Comparison of ENCODE assay signal across 18 mouse cellular contexts in genomic region chr2:63877387-63877786, GRCm38 (mm10).
DNase-seq lines count a peak whose midpoint lies in the region; ATAC-seq lines count a peak whose summit lies in the region.
"Had no signal": no experiment of that assay in that cellular context is flagged by ENCODE, and none has a peak within 500 bp of the region (broad histone marks: within the 10 kb centered on the region; RNA-seq: fewer than 3 reads in every experiment).

No protein-coding gene starts in this region.

- H3K36me3 ChIP-seq in limb, embryonic 11.5 days (ENCODE audit: control insufficient read depth, insufficient read depth, low read length) = no peaks in the 10 kb centered on the region
- H3K36me3 ChIP-seq: embryonic facial prominence, embryonic 10.5 days; embryonic facial prominence, embryonic 12.5 days; forebrain, embryonic 15.5 days had no signal

- no peaks in the 10 kb centered on the region for H3K9me3 ChIP-seq in limb, embryonic 11.5 days (ENCODE audit: control insufficient read depth, low read length)
- H3K9me3 ChIP-seq: embryonic facial prominence, embryonic 10.5 days; embryonic facial prominence, embryonic 12.5 days; forebrain, embryonic 13.5 days; forebrain, embryonic 15.5 days had no signal

- H3K4me1 ChIP-seq in limb, embryonic 11.5 days (ENCODE audit: control insufficient read depth, insufficient read depth, low read length) = peaks cover 12% of the 10 kb centered on the region; the same call in 1 of the 2 replicates
- H3K4me1 ChIP-seq: forebrain, embryonic 13.5 days; forebrain, embryonic 15.5 days had no signal

- H3K4me3 ChIP-seq in limb, embryonic 11.5 days (ENCODE audit: low read depth, low read length) = no peak overlapping the region
- H3K4me3 ChIP-seq: embryonic facial prominence, embryonic 10.5 days; embryonic facial prominence, embryonic 12.5 days; forebrain, embryonic 13.5 days; forebrain, embryonic 15.5 days had no signal

- 0 out of 2 replicates have a peak, but pooled peaks have one; percentile 22 for ATAC-seq in limb, embryonic 11.5 days (ENCODE audit: insufficient number of reproducible peaks, low FRiP score, low TSS enrichment, low read depth)
- ATAC-seq in inflammation-experienced regulatory T-cells, adult 6 months = no peak
- ATAC-seq: forebrain, embryonic 13.5 days; forebrain, embryonic 15.5 days had no signal

- peak; percentile 76 for DNase-seq in forelimb bud, embryonic 11.5 days (ENCODE audit: low read depth, low spot score)
- DNase-seq in hindlimb bud, embryonic 11.5 days (ENCODE audit: extremely low spot score, low read depth, low spot score) = peak; percentile 81
- DNase-seq in limb, embryonic 11.5 days (ENCODE audit: low spot score) = no peak
- no peak for DNase-seq in gastrocnemius, adult 18-20 months (ENCODE audit: low spot score)
- DNase-seq in cerebellum, adult 9-10 months = no peak
- DNase-seq: adrenal gland, adult 2 months; adrenal gland, postnatal 10 days; adrenal gland, postnatal 25 days; cerebellum, adult 11 months; cerebellum, adult 18-20 months; cerebellum, adult 8-10 months; cerebellum, postnatal 10 days; cerebellum, postnatal 25 days had no signal

- no peak overlapping the region for H3K27ac ChIP-seq in limb, embryonic 11.5 days (replicated peaks; ENCODE audit: low read depth, low read length)
- H3K27ac ChIP-seq: embryonic facial prominence, embryonic 12.5 days; forebrain, embryonic 13.5 days; forebrain, embryonic 15.5 days had no signal

- H3K9ac ChIP-seq in limb, embryonic 11.5 days (ENCODE audit: low read length) = no peak overlapping the region
- H3K9ac ChIP-seq: embryonic facial prominence, embryonic 12.5 days; forebrain, embryonic 13.5 days; forebrain, embryonic 15.5 days had no signal

- H3K4me2 ChIP-seq in limb, embryonic 11.5 days (ENCODE audit: low read depth, severe bottlenecking) = no peak overlapping the region
- H3K4me2 ChIP-seq: embryonic facial prominence, embryonic 12.5 days; forebrain, embryonic 13.5 days; forebrain, embryonic 15.5 days had no signal

- H3K27me3 ChIP-seq in limb, embryonic 11.5 days (ENCODE audit: control insufficient read depth, insufficient read depth, low read length) = no peaks in the 10 kb centered on the region
- H3K27me3 ChIP-seq: embryonic facial prominence, embryonic 12.5 days; forebrain, embryonic 13.5 days; forebrain, embryonic 15.5 days had no signal

Comparison
In these comparisons a context has a peak if more than half of its experiments do, and no peak if none do; other contexts are left out.
1. DNase-seq: peak in forelimb bud, embryonic 11.5 days (single experiment) and hindlimb bud, embryonic 11.5 days (single experiment); none in limb, embryonic 11.5 days (single experiment), gastrocnemius, adult 18-20 months (single experiment) and cerebellum, adult 9-10 months (single experiment).